Mouse (Mus musculus) adrenal gland, postnatal 36 days (tissue): Measurements from ENCODE around the gene Slc5a8. TPM values are rescaled to one million over a fixed set of nuclear protein-coding genes. Genes with fewer than 3 reads are reported as not detected.

ENCODE experiments used
- total RNA-seq, 2 experiments: library from RNA; stranded (reverse); gene quantifications; 2 replicates each; pipeline ENCODE4 v1.2.3; 2021

Gene Slc5a8
- total RNA-seq, 2 experiments from 2014 or later = 0.07 TPM; not detected in 1

Other genes with a start within 250 kb of the Slc5a8 start
- gene Spic, start 201.0 kb upstream of the Slc5a8 start, total RNA-seq = 1 to 10 TPM in 1 of 2 experiments, under 1 TPM in 1; 0.66 to 2.0 TPM
- gene Arl1, start 155.1 kb upstream of the Slc5a8 start, total RNA-seq = 100 to 1,000 TPM; 102 to 109 TPM
- gene Utp20, start 59.2 kb upstream of the Slc5a8 start, total RNA-seq = 10 to 100 TPM; 26.8 to 28.5 TPM